Mouse (Mus musculus): ENCODE measurements at regions not wholly inside any gene's neighbourhood (a gene's known extent, or its start where the extent isn't known, plus 50 kb on each side); places are given as distances from the start of the nearest gene placed in this dataset. TPM values are rescaled to one million over a fixed set of nuclear protein-coding genes. Genes with fewer than 3 reads are reported as not detected.

DNA sequence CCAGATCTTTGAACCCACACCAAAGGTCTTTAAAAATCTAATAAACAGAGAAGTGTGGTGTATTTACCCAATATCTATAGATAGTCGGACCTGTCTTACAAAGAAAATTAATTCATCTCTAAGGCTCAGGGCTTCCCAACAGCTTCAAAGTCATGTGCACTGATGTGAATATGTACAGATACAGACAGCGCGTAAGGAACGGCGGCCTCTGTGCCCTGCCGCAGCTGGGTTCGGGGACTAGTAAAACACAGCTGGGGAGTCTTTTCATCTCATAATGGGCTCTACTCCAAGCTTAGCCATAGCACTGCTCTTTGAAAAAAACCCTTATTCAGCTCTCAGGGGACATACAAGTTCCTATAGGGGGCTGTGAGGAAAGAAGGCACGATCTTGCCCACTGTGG lies 60.1 kb upstream of the Man2a1 start:
- Histone ChIP-seq H3K4me2 (replicated peaks; ENCODE audit: low read depth, low read length) (no peak overlapping the region), H3K9ac (ENCODE audit: low read depth, low read length) (no peak overlapping the region), H3K9me3 (ENCODE audit: control insufficient read depth, low read length) (no peaks in the 10 kb centered on the region), H3K36me3 (ENCODE audit: control insufficient read depth, insufficient read depth, low read length) (no peaks in the 10 kb centered on the region), H3K27me3 (ENCODE audit: control insufficient read depth, insufficient read depth, low read length) (no peaks in the 10 kb centered on the region), H3K4me1 (ENCODE audit: control insufficient read depth, insufficient read depth, low read length) (0 out of 2 replicates have a peak, but pooled peaks cover 5% of the 10 kb centered on the region), H3K4me3 (ENCODE audit: low read length) (no peak overlapping the region), H3K27ac (ENCODE audit: low read depth, low read length) (no peak overlapping the region)
- no peak for ATAC-seq (ENCODE audit: low FRiP score, low TSS enrichment)
- 87% methylated on average over 8 of the region's 8 CpGs for WGBS

DNA sequence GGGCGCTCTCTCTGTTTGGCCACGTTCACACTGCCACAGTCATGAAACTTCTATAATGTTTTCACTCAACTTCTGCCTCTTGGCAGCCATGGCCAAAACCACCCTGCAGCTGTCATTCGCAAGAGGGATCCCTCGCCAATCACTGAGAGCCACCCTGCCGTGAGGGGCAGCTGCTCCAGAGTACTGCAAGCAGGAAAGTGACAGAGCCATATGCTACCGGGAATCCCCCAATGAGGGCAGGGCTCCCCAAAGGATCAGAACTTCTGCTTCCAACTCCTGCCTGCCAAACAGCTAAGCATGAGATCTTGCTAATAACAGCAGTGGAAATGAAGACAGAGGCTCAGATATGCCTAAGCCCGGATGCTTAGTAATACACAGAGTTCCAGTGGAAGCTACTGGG lies 52.0 kb upstream of the Man2a1 start:
- WGBS = 62% methylated on average over 7 of the region's 7 CpGs
- Histone ChIP-seq H3K36me3 (ENCODE audit: control insufficient read depth, insufficient read depth, low read length) (no peaks in the 10 kb centered on the region), H3K9me3 (ENCODE audit: control insufficient read depth, low read length) (no peaks in the 10 kb centered on the region), H3K27ac (ENCODE audit: low read depth, low read length) (no peak overlapping the region), H3K27me3 (ENCODE audit: control insufficient read depth, insufficient read depth, low read length) (no peaks in the 10 kb centered on the region), H3K4me3 (ENCODE audit: low read length) (no peak overlapping the region), H3K9ac (ENCODE audit: low read depth, low read length) (no peak overlapping the region), H3K4me1 (ENCODE audit: control insufficient read depth, insufficient read depth, low read length) (no peaks in the 10 kb centered on the region), H3K4me2 (replicated peaks; ENCODE audit: low read depth, low read length) (no peak overlapping the region)
- no peak for ATAC-seq (ENCODE audit: low FRiP score, low TSS enrichment)

DNA sequence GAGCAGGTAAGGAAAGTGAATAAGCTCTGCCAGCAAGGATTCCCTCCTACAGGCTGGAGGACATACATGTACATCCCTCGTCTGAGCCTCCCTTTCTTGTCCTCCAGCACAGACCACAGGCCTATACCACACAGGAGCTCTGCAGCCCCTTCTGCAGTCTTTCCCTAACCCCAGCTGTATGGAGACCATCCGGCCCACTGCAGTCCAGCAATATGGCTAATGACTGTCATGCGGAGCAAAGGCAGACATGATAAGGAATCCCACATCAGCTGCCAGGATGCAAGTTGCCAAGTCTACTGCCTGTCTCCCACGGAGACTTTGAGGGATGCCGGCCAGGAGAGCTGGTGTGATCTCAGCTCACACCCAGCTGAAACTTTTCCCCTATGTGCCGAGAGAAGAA lies 50.5 kb upstream of the Man2a1 start:
- H3K9me3 ChIP-seq (ENCODE audit: control insufficient read depth, low read length) = no peaks in the 10 kb centered on the region
- no peak for ATAC-seq (ENCODE audit: low FRiP score, low TSS enrichment)
- H3K9ac ChIP-seq (ENCODE audit: low read depth, low read length) = no peak overlapping the region
- H3K27me3 ChIP-seq (ENCODE audit: control insufficient read depth, insufficient read depth, low read length) = no peaks in the 10 kb centered on the region
- H3K4me1 ChIP-seq (ENCODE audit: control insufficient read depth, insufficient read depth, low read length) = no peaks in the 10 kb centered on the region
- no peaks in the 10 kb centered on the region for H3K36me3 ChIP-seq (ENCODE audit: control insufficient read depth, insufficient read depth, low read length)
- no peak overlapping the region for H3K4me3 ChIP-seq (ENCODE audit: low read length)
- WGBS = 84% methylated on average over 6 of the region's 6 CpGs
- H3K4me2 ChIP-seq (replicated peaks; ENCODE audit: low read depth, low read length) = no peak overlapping the region
- no peak overlapping the region for H3K27ac ChIP-seq (ENCODE audit: low read depth, low read length)

Small RNA genes in the stretch of these regions (microRNA-seq; reads per million reads assigned to microRNA genes)
- gene Mir6420 = not detected

All from kidney, embryonic 14.5 days (tissue).